Mouse (Mus musculus) left cerebral cortex, postnatal 14 days (tissue): Measurements from ENCODE around the gene Efcab11. TPM values are rescaled to one million over a fixed set of nuclear protein-coding genes. Genes with fewer than 3 reads are reported as not detected.

Source experiments
- DNase-seq, 2 experiments: peaks; one replicate each; pipeline ENCODE4 v3.0.0; 2021 to 2022; ENCODE audit warnings: low spot score in 2 of 2, mixed read lengths in 1 of 2
- intact Hi-C: fragments of 180-260 bp; cut with DNase I; formaldehyde crosslinking; loops from one replicate; pipeline ENCODE4 v1.15.1; 2025
- total RNA-seq, 2 experiments: library from RNA; stranded (reverse); gene quantifications; 2 replicates each; pipeline ENCODE4 v1.2.3; 2021

Gene Efcab11
- total RNA-seq, 2 experiments from 2014 or later: 0.29 to 0.61 TPM

GRCm38 (mm10) chr12:99648781-99649180 lies 235.5 kb downstream of the Efcab11 start:
- intact Hi-C loops: no loop called here
- DNase-seq: no peak

- peak in 1 of 2 experiments; percentile 26 for DNase-seq
- intact Hi-C loops: no loop called here
These were observed 237.5 kb downstream of the Efcab11 start for GRCm38 (mm10) chr12:99646556-99647354.

GRCm38 (mm10) chr12:99645418-99645817 lies 238.8 kb downstream of the Efcab11 start:
- peak; percentile 46 to 67 for DNase-seq
- intact Hi-C loops: no loop called here

GRCm38 (mm10) chr12:99644966-99645365 lies 239.3 kb downstream of the Efcab11 start:
- intact Hi-C loops: no loop called here
- no peak for DNase-seq

Other genes with a start within 250 kb of the Efcab11 start
- 10 to 100 TPM; 26.5 to 30.0 TPM for gene Tdp1, start 78 bp upstream of the Efcab11 start, total RNA-seq
- gene Kcnk13, start 80.1 kb upstream of the Efcab11 start, total RNA-seq: 1 to 10 TPM; 4.8 to 6.4 TPM
- gene Psmc1, start 225.7 kb upstream of the Efcab11 start, total RNA-seq: 100 to 1,000 TPM; 191 to 192 TPM